Mouse (Mus musculus): ENCODE measurements around the gene Sct.

DNA sequence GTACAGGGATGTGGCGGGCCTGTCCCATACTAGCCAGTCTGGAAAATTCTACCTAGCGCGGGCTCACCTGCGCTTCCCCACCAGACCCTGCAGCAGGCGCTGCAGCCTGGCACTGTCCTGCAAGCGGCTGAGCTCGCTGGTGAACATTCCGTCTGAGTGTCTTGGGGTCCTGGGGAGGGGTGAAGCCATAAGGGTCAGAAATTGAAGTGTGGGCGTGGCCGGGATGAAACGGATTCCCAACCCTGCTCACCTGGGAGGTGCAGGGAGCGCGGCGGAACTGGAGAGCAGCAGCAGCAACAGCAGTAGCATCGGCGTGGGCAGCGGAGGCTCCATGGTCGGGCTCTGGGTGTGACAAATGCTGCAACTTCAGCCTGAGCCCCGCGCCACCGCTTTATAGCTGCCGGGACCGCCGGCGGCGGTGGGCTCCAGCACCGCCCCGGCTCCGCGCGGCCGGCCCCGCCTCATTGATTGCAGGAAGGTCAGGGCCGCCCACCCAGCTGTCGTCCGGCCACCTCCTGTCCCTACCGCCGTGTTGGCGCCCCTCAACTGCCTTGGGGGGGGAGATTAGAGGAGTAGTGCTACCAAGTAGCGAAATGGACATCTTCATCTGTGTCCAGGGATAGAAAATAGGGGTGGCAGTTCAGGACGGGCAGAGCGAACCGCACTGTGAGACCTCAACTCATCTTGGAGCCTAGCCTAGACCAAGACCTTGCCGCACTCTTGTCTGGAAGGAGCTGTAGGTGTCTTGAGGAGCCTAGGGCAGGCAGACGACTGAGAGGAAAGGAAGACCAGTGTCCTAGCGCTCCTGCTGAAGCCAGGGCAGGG lies at the start of gene Sct:
- TF ChIP-seq CTCF (IDR thresholded peaks at IDR 0.05; ENCODE audit: control insufficient read depth, insufficient read depth, insufficient replicate concordance, low read depth, low read length) (peak; percentile 31; the same call in 1 of the 2 replicates), POLR2A (IDR thresholded peaks at IDR 0.05; ENCODE audit: control insufficient read depth, low read depth, low read length) (no peak)
